Mouse (Mus musculus): ENCODE results near the gene Nanog. TPM values are rescaled to one million over a fixed set of nuclear protein-coding genes. Genes with fewer than 3 reads are reported as not detected.

Nanog gene
- polyA plus RNA-seq, 1 experiment: 0.06 TPM

GRCm38 (mm10) chr6:122665866-122666265, 41.4 kb upstream of the Nanog start:
- H3K27me3 ChIP-seq (replicated peaks; ENCODE audit: control insufficient read depth, insufficient read depth, low read length): no peaks in the 10 kb centered on the region
- TF ChIP-seq POLR2A (IDR thresholded peaks at IDR 0.05; ENCODE audit: low read depth, low read length) (no peak), CTCF (conservative IDR thresholded peaks at IDR 0.05; ENCODE audit: insufficient read depth, insufficient read length, low read depth, low read length) (no peak)
- peak; percentile 50 for DNase-seq
- 47% methylated on average over 7 of the region's 7 CpGs for WGBS
- peaks cover 7% of the 10 kb centered on the region for H3K4me1 ChIP-seq (ENCODE audit: control insufficient read depth, insufficient read depth, low read length)
- no peak overlapping the region for H3K27ac ChIP-seq (ENCODE audit: insufficient read depth, low read depth, low read length)
- no peak overlapping the region for H3K4me3 ChIP-seq (ENCODE audit: insufficient read depth, low read depth, low read length)
- H3K36me3 ChIP-seq (ENCODE audit: control insufficient read depth, insufficient read depth, low read length): no peaks in the 10 kb centered on the region

- Histone ChIP-seq H3K27ac (ENCODE audit: insufficient read depth, low read depth, low read length) (no peak overlapping the region), H3K4me1 (ENCODE audit: control insufficient read depth, insufficient read depth, low read length) (peaks cover 4% of the 10 kb centered on the region), H3K4me3 (ENCODE audit: insufficient read depth, low read depth, low read length) (no peak overlapping the region), H3K27me3 (replicated peaks; ENCODE audit: control insufficient read depth, insufficient read depth, low read length) (no peaks in the 10 kb centered on the region), H3K36me3 (ENCODE audit: control insufficient read depth, insufficient read depth, low read length) (no peaks in the 10 kb centered on the region)
- DNase-seq: no peak
- TF ChIP-seq CTCF (conservative IDR thresholded peaks at IDR 0.05; ENCODE audit: insufficient read depth, insufficient read length, low read depth, low read length) (no peak), POLR2A (IDR thresholded peaks at IDR 0.05; ENCODE audit: low read depth, low read length) (no peak)
- 81% methylated on average over 5 of the region's 5 CpGs for WGBS
Observed at GRCm38 (mm10) chr6:122667715-122668114, 39.6 kb upstream of the Nanog start.

GRCm38 (mm10) chr6:122668823-122669222, 38.5 kb upstream of the Nanog start:
- WGBS: 86% methylated on average over 5 of the region's 5 CpGs
- Histone ChIP-seq H3K4me1 (ENCODE audit: control insufficient read depth, insufficient read depth, low read length) (no peaks in the 10 kb centered on the region), H3K4me3 (ENCODE audit: insufficient read depth, low read depth, low read length) (no peak overlapping the region), H3K36me3 (ENCODE audit: control insufficient read depth, insufficient read depth, low read length) (no peaks in the 10 kb centered on the region), H3K27me3 (replicated peaks; ENCODE audit: control insufficient read depth, insufficient read depth, low read length) (no peaks in the 10 kb centered on the region), H3K27ac (ENCODE audit: insufficient read depth, low read depth, low read length) (no peak overlapping the region)
- no peak for TF ChIP-seq POLR2A (IDR thresholded peaks at IDR 0.05; ENCODE audit: low read depth, low read length)
- TF ChIP-seq CTCF (conservative IDR thresholded peaks at IDR 0.05; ENCODE audit: insufficient read depth, insufficient read length, low read depth, low read length): no peak
- DNase-seq: no peak

GRCm38 (mm10) chr6:122669406-122670200, 37.7 kb upstream of the Nanog start:
- no peaks in the 10 kb centered on the region for H3K36me3 ChIP-seq (ENCODE audit: control insufficient read depth, insufficient read depth, low read length)
- WGBS: 9% methylated on average over 19 of the region's 19 CpGs
- H3K27ac ChIP-seq (ENCODE audit: insufficient read depth, low read depth, low read length): no peak overlapping the region
- H3K27me3 ChIP-seq (replicated peaks; ENCODE audit: control insufficient read depth, insufficient read depth, low read length): no peaks in the 10 kb centered on the region
- DNase-seq: peak; percentile 95
- TF ChIP-seq CTCF (conservative IDR thresholded peaks at IDR 0.05; ENCODE audit: insufficient read depth, insufficient read length, low read depth, low read length): peak; percentile 100; the same call in 1 of the 2 replicates
- no peak for TF ChIP-seq POLR2A (IDR thresholded peaks at IDR 0.05; ENCODE audit: low read depth, low read length)
- no peaks in the 10 kb centered on the region for H3K4me1 ChIP-seq (ENCODE audit: control insufficient read depth, insufficient read depth, low read length)
- H3K4me3 ChIP-seq (ENCODE audit: insufficient read depth, low read depth, low read length): no peak overlapping the region

- H3K4me3 ChIP-seq (ENCODE audit: insufficient read depth, low read depth, low read length): no peak overlapping the region
- H3K27me3 ChIP-seq (replicated peaks; ENCODE audit: control insufficient read depth, insufficient read depth, low read length): no peaks in the 10 kb centered on the region
- 47% methylated on average over 10 of the region's 10 CpGs for WGBS
- H3K36me3 ChIP-seq (ENCODE audit: control insufficient read depth, insufficient read depth, low read length): no peaks in the 10 kb centered on the region
- no peak for DNase-seq
- H3K4me1 ChIP-seq (ENCODE audit: control insufficient read depth, insufficient read depth, low read length): no peaks in the 10 kb centered on the region
- no peak overlapping the region for H3K27ac ChIP-seq (ENCODE audit: insufficient read depth, low read depth, low read length)
- no peak for TF ChIP-seq POLR2A (IDR thresholded peaks at IDR 0.05; ENCODE audit: low read depth, low read length)
- no peak for TF ChIP-seq CTCF (conservative IDR thresholded peaks at IDR 0.05; ENCODE audit: insufficient read depth, insufficient read length, low read depth, low read length)
Observed at GRCm38 (mm10) chr6:122670201-122670551, 37.1 kb upstream of the Nanog start.

- Histone ChIP-seq H3K27ac (ENCODE audit: insufficient read depth, low read depth, low read length) (no peak overlapping the region), H3K4me1 (ENCODE audit: control insufficient read depth, insufficient read depth, low read length) (no peaks in the 10 kb centered on the region), H3K4me3 (ENCODE audit: insufficient read depth, low read depth, low read length) (no peak overlapping the region), H3K27me3 (replicated peaks; ENCODE audit: control insufficient read depth, insufficient read depth, low read length) (no peaks in the 10 kb centered on the region), H3K36me3 (ENCODE audit: control insufficient read depth, insufficient read depth, low read length) (no peaks in the 10 kb centered on the region)
- TF ChIP-seq POLR2A (IDR thresholded peaks at IDR 0.05; ENCODE audit: low read depth, low read length) (no peak), CTCF (conservative IDR thresholded peaks at IDR 0.05; ENCODE audit: insufficient read depth, insufficient read length, low read depth, low read length) (no peak)
- 95% methylated on average over 4 of the region's 4 CpGs for WGBS
- DNase-seq: no peak
Observed at GRCm38 (mm10) chr6:122670841-122671240, 36.4 kb upstream of the Nanog start.

- Histone ChIP-seq H3K4me3 (ENCODE audit: insufficient read depth, low read depth, low read length) (no peak overlapping the region), H3K27ac (ENCODE audit: insufficient read depth, low read depth, low read length) (no peak overlapping the region), H3K4me1 (ENCODE audit: control insufficient read depth, insufficient read depth, low read length) (no peaks in the 10 kb centered on the region), H3K36me3 (ENCODE audit: control insufficient read depth, insufficient read depth, low read length) (no peaks in the 10 kb centered on the region), H3K27me3 (replicated peaks; ENCODE audit: control insufficient read depth, insufficient read depth, low read length) (no peaks in the 10 kb centered on the region)
- TF ChIP-seq CTCF (conservative IDR thresholded peaks at IDR 0.05; ENCODE audit: insufficient read depth, insufficient read length, low read depth, low read length): no peak
- TF ChIP-seq POLR2A (IDR thresholded peaks at IDR 0.05; ENCODE audit: low read depth, low read length): no peak
- no peak for DNase-seq
- WGBS: 57% methylated on average over 8 of the region's 8 CpGs
Observed at GRCm38 (mm10) chr6:122672746-122673145, 34.5 kb upstream of the Nanog start.

Data from kidney, adult 2 months (tissue).